Mouse (Mus musculus): ENCODE measurements around the gene Cyyr1.

DNA sequence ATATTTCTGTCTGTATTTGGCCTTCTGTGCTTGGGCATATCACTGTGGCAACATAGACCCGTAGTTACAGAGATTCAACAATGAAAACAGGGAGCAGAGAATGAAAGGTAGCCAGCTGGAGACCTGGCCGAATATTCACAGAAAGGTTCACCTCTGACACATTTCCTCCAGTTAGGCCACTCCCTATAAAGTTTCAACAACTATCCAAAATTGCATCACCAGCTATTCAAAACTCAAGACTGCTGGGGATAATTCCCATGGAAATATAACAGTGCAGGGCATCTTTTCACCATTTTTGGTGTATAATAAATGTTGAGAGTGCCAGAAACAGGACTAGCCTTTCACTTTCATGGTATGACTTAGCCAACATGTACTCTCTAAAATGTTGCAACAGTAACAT lies 130.3 kb downstream of the Cyyr1 start:
- TF ChIP-seq CTCF (IDR thresholded peaks at IDR 0.05) (no peak), POLR2A (IDR thresholded peaks at IDR 0.05; ENCODE audit: insufficient read depth, low read depth, low read length) (no peak)

Data from heart, adult 2 months (tissue).